Mouse (Mus musculus): ENCODE results near the gene Pacrg.

Gene Pacrg

GRCm38 (mm10) chr17:10441501-10442111, 398.5 kb downstream of the Pacrg start:
- no peak for DNase-seq

GRCm38 (mm10) chr17:10440961-10441360, 399.1 kb downstream of the Pacrg start:
- DNase-seq = no peak

DNA sequence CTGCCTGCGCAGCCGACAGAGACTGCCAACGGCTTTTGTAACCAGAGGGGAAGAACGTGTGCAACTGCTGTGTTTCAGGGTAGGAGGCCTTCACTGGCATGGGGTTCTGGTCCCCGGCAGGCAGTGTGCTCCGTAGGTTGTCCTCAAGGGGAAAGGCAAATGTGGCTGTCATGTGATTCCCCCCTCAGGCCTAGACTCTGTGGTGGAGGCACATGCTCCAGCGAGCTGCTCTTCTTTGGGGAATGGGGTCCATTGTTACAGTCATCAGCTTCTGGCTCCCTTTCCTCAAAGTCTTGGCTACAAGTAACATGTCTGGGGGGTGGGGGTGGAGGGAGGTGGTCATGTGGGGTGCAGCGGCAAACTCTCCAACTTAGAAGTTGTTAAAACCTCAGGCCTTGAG, 400.3 kb downstream of the Pacrg start:
- DNase-seq = no peak

GRCm38 (mm10) chr17:10434867-10435266, 405.2 kb downstream of the Pacrg start:
- DNase-seq = no peak

GRCm38 (mm10) chr17:10432525-10433180, 407.5 kb downstream of the Pacrg start:
- DNase-seq = no peak

- DNase-seq = no peak
Measured at GRCm38 (mm10) chr17:10431849-10432524, 408.1 kb downstream of the Pacrg start.

- DNase-seq = no peak
Measured at GRCm38 (mm10) chr17:10430831-10431230, 409.3 kb downstream of the Pacrg start.

DNA sequence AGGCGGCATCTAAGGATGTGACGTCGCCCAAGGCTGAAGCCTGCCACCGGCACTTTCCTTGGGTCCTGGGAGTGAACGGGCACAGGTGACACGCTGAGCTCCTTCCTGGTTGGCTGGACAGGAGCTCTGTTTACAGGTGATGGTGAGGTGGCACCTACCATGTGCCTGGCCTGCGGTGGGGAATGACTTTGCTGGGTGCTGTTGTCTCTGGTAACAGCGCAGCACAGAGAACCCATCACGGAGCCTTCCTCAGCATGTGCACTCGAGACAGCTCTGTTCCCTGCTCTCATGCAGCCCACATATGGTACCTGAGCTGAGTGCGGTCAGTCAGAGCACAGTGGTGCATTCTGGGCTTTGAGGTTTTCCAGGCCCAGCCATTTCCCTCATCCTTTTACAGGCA, 410.7 kb downstream of the Pacrg start:
- no peak for DNase-seq

GRCm38 (mm10) chr17:10425311-10425710, 414.8 kb downstream of the Pacrg start:
- DNase-seq = no peak

DNA sequence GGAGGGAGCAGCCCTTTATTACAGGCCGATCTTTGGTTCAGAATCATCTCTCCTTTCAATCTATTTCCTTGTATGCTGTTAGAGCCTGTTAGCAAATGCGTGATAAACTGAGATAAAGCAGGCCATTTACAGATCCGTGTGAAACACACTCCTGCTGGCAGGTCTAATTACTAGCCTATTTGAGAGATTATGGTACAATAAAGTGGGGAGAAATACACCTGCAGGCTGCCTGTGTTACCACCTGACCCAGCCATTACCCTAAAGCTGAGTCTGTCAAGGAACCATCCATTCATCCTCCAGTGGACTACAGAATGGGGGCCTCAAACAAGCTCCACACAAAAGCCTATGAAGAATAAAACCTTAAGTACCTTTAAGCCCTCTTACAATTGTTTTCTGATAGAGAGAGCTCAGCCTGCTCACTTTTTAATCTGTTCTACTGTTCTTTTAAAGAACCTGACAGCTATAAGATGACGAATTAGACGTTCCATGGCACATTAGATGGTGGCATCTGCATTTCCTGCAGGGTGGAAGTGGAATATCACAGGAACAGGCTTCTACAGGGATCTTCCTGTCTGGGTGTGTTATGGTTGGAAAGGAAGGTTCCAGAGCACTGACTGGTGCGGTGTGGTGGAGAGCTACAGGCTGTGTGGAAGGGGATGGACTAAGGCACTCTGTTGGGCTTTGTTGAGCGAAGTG, 422.4 kb downstream of the Pacrg start:
- DNase-seq = no peak

- DNase-seq = no peak
Measured at GRCm38 (mm10) chr17:10416995-10417394, 423.1 kb downstream of the Pacrg start.

GRCm38 (mm10) chr17:10416101-10416500, 424.0 kb downstream of the Pacrg start:
- no peak for DNase-seq

- no peak for DNase-seq
Measured at GRCm38 (mm10) chr17:10414383-10414782, 425.7 kb downstream of the Pacrg start.

GRCm38 (mm10) chr17:10413870-10414269, 426.2 kb downstream of the Pacrg start:
- no peak for DNase-seq

- DNase-seq = no peak
Measured at GRCm38 (mm10) chr17:10410597-10411476, 429.3 kb downstream of the Pacrg start.

DNA sequence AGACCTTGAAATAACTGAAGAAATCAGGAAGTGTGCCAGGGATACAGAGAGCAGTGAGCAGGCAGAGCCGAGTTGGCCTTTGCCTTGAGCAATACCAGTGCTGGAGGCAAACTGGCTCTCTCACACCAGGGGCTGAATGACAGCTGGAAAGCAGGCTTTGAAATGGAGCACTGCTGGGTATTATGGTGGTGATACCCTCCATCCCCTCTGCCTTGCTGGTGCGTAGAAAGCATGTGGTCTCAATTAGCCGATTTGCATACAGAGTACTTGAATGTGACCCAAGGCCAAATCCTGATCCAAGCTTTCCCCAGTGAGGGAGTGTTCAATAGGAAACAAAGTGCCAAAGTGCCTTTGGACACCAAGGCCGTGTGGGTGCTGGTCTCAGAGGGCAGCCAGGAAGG, 431.4 kb downstream of the Pacrg start:
- DNase-seq = no peak

GRCm38 (mm10) chr17:10407031-10407722, 432.9 kb downstream of the Pacrg start:
- no peak for DNase-seq

GRCm38 (mm10) chr17:10406311-10406710, 433.8 kb downstream of the Pacrg start:
- no peak for DNase-seq

- no peak for DNase-seq
Measured at GRCm38 (mm10) chr17:10405906-10406305, 434.2 kb downstream of the Pacrg start.

DNA sequence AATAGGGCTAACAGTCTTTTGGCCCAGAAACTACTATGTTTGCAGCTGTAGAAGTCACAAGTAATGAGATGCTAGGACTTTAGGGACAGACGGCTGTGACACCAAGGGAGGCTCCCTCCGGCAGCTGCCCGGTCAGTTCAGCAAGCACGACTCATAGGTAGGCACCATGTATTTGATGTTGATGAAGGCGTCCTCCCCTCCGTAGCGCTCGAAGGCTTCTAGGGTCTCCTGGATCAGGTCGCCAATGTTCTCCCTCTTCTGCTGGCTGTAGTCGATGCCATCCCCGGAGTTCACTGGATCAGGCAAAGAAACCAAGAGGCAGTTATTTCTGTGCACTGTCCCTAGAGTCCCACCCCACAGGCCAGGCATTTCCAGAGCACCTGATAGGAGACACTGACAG, 436.9 kb downstream of the Pacrg start:
- no peak for DNase-seq

DNA sequence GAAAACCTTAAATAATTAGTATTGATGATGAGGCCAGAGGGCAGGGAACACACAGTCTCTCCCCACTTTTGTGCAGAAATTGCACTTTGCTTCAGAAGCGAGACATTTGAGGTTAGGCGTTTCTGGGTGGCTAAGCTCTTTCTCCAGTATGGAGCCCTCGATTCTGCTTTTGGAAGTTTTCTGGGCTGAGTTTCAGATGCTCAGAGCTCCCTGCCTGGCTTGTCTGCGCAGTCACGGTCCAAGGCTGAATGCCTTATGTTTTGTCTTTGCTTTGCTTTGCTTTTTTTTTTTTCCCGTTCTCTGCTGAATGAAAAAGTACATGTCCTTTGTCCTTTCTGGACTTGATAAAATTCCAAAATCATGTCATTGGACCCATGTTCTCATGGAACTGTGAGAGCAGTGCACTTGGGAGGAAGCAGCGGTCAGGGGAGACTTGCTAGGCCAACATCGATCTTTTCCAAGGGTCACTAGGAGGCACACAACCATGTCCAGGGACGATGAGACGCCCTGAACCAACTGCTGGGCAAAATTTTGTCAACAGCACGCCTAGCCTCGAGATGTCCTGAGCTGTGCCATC, 438.0 kb downstream of the Pacrg start:
- DNase-seq = no peak

GRCm38 (mm10) chr17:10401529-10401928, 438.6 kb downstream of the Pacrg start:
- no peak for DNase-seq

Data from thymus, postnatal 25 days (tissue).